Mouse (Mus musculus): ENCODE measurements around the gene Ankrd40. TPM values are rescaled to one million over a fixed set of nuclear protein-coding genes. Genes with fewer than 3 reads are reported as not detected.

Gene Ankrd40
- polyA plus RNA-seq, 1 experiment from 2014 or later = 102 TPM

- no peaks in the 10 kb centered on the region for H3K27me3 ChIP-seq
- CTCF ChIA-PET = interaction anchor here (0.9 to 1.3 kb wide), 3 partner anchors 13 to 20 kb away, joined by 3 to 4 read pairs (median 3); no protein-coding TSS in a partner anchor
- POLR2A ChIA-PET = interaction anchor here (0.6 kb wide), 1 partner anchor 15 kb away, joined by 3 read pairs; the partner anchor contains the start of gene Ankrd40
- no peak for TF ChIP-seq CTCF (IDR thresholded peaks at IDR 0.05)
- DNase-seq (ENCODE audit: low read depth, low spot score) (no peak), ATAC-seq (no peak)
- in situ Hi-C loops (cut with MboI; ENCODE audit: low pct_unique_long_range_greater_than_20kb) = no loop called here
Measured at GRCm38 (mm10) chr11:94312733-94313132, 15.1 kb upstream of the Ankrd40 start.

- no peak for TF ChIP-seq CTCF (IDR thresholded peaks at IDR 0.05)
- DNase-seq (ENCODE audit: low read depth, low spot score) (no peak), ATAC-seq (no peak)
- ChIA-PET POLR2A (interaction anchor here (0.6 kb wide), 1 partner anchor 1937 kb away, joined by 4 read pairs; no protein-coding TSS in a partner anchor), CTCF (interaction anchor here (1.3 kb wide), 1 partner anchor 15 kb away, joined by 4 read pairs; no protein-coding TSS in a partner anchor)
- no peaks in the 10 kb centered on the region for H3K27me3 ChIP-seq
- in situ Hi-C loops (cut with MboI; ENCODE audit: low pct_unique_long_range_greater_than_20kb) = no loop called here
Measured at GRCm38 (mm10) chr11:94314098-94314652, 13.6 kb upstream of the Ankrd40 start.

GRCm38 (mm10) chr11:94315308-94315707, 12.5 kb upstream of the Ankrd40 start:
- ATAC-seq (no peak), DNase-seq (ENCODE audit: low read depth, low spot score) (no peak)
- no peaks in the 10 kb centered on the region for H3K27me3 ChIP-seq
- ChIA-PET POLR2A (no interaction called here), CTCF (no interaction called here)
- in situ Hi-C loops (cut with MboI; ENCODE audit: low pct_unique_long_range_greater_than_20kb) = no loop called here
- no peak for TF ChIP-seq CTCF (IDR thresholded peaks at IDR 0.05)

GRCm38 (mm10) chr11:94316528-94316927, 11.3 kb upstream of the Ankrd40 start:
- no peaks in the 10 kb centered on the region for H3K27me3 ChIP-seq
- CTCF ChIA-PET = interaction anchor here (1.0 to 2.4 kb wide), 3 partner anchors 8 to 170 kb away, joined by 3 to 5 read pairs (median 3); partner anchors contain the start of gene Spata20
- no peak for DNase-seq (ENCODE audit: low read depth, low spot score)
- ATAC-seq = no peak
- in situ Hi-C loops (cut with MboI; ENCODE audit: low pct_unique_long_range_greater_than_20kb) = no loop called here
- TF ChIP-seq CTCF (IDR thresholded peaks at IDR 0.05) = no peak
- POLR2A ChIA-PET = no interaction called here

- ChIA-PET CTCF (interaction anchor here (1.5 to 2.4 kb wide), 3 partner anchors 9 to 24 kb away, joined by 3 to 5 read pairs (median 4); no protein-coding TSS in a partner anchor), POLR2A (interaction anchor here (0.6 kb wide), 1 partner anchor 103 kb away, joined by 3 read pairs; no protein-coding TSS in a partner anchor)
- no peaks in the 10 kb centered on the region for H3K27me3 ChIP-seq
- ATAC-seq = no peak
- no peak for TF ChIP-seq CTCF (IDR thresholded peaks at IDR 0.05)
- DNase-seq (ENCODE audit: low read depth, low spot score) = no peak
- in situ Hi-C loops (cut with MboI; ENCODE audit: low pct_unique_long_range_greater_than_20kb) = no loop called here
Measured at GRCm38 (mm10) chr11:94317014-94317413, 10.8 kb upstream of the Ankrd40 start.

GRCm38 (mm10) chr11:94317515-94317914, 10.3 kb upstream of the Ankrd40 start:
- ChIA-PET CTCF (interaction anchor here (1.5 to 2.4 kb wide), 3 partner anchors 9 to 25 kb away, joined by 3 to 5 read pairs (median 4); no protein-coding TSS in a partner anchor), POLR2A (interaction anchor here (0.9 kb wide), 1 partner anchor 15 kb away, joined by 3 read pairs; no protein-coding TSS in a partner anchor)
- ATAC-seq (no peak), DNase-seq (ENCODE audit: low read depth, low spot score) (no peak)
- H3K27me3 ChIP-seq = no peaks in the 10 kb centered on the region
- TF ChIP-seq CTCF (IDR thresholded peaks at IDR 0.05) = no peak
- in situ Hi-C loops (cut with MboI; ENCODE audit: low pct_unique_long_range_greater_than_20kb) = no loop called here

GRCm38 (mm10) chr11:94318056-94318455, 9.7 kb upstream of the Ankrd40 start:
- H3K27me3 ChIP-seq = no peaks in the 10 kb centered on the region
- in situ Hi-C loops (cut with MboI; ENCODE audit: low pct_unique_long_range_greater_than_20kb) = no loop called here
- ChIA-PET CTCF (interaction anchor here (1.5 to 2.4 kb wide), 3 partner anchors 10 to 25 kb away, joined by 3 to 5 read pairs (median 4); no protein-coding TSS in a partner anchor), POLR2A (interaction anchor here (0.9 kb wide), 1 partner anchor 16 kb away, joined by 3 read pairs; no protein-coding TSS in a partner anchor)
- DNase-seq (ENCODE audit: low read depth, low spot score) (no peak), ATAC-seq (no peak)
- no peak for TF ChIP-seq CTCF (IDR thresholded peaks at IDR 0.05)

GRCm38 (mm10) chr11:94320969-94321930, 6.6 kb upstream of the Ankrd40 start:
- CTCF ChIA-PET = interaction anchor here (1.1 kb wide), 1 partner anchor 9 kb away, joined by 3 read pairs; no protein-coding TSS in a partner anchor
- ATAC-seq = peak; percentile 50

GRCm38 (mm10) chr11:94321931-94322400, 5.8 kb upstream of the Ankrd40 start, which contains the start of gene Luc7l3:
TSS of gene Luc7l3 (minus strand) at chr11:94321988.
- DNase-seq (ENCODE audit: low read depth, low spot score) (peak; percentile 28), ATAC-seq (peak; percentile 97)
- in situ Hi-C loops (cut with MboI; ENCODE audit: low pct_unique_long_range_greater_than_20kb) = no loop called here
- no peaks in the 10 kb centered on the region for H3K27me3 ChIP-seq
- POLR2A ChIA-PET = interaction anchor here (0.6 to 1.0 kb wide), 3 partner anchors 36 to 945 kb away, joined by 3 read pairs; partner anchors contain the start of gene Epn3
- CTCF ChIA-PET = interaction anchor here (1.1 kb wide), 1 partner anchor 8 kb away, joined by 3 read pairs; no protein-coding TSS in a partner anchor
- TF ChIP-seq CTCF (IDR thresholded peaks at IDR 0.05) = no peak

More at GRCm38 (mm10) chr11:94320969-94321930, 6.6 kb upstream of the Ankrd40 start:
- no peaks in the 10 kb centered on the region for H3K27me3 ChIP-seq
- POLR2A ChIA-PET = interaction anchor here (0.7 to 1.1 kb wide), 3 partner anchors 18 to 178 kb away, joined by 3 read pairs; partner anchors contain the start of gene Epn3
- in situ Hi-C loops (cut with MboI; ENCODE audit: low pct_unique_long_range_greater_than_20kb) = no loop called here
- DNase-seq (ENCODE audit: low read depth, low spot score) = no peak
- no peak for TF ChIP-seq CTCF (IDR thresholded peaks at IDR 0.05)

GRCm38 (mm10) chr11:94322636-94323035, 5.2 kb upstream of the Ankrd40 start:
- TF ChIP-seq CTCF (IDR thresholded peaks at IDR 0.05) = no peak
- in situ Hi-C loops (cut with MboI; ENCODE audit: low pct_unique_long_range_greater_than_20kb) = no loop called here
- CTCF ChIA-PET = no interaction called here
- ATAC-seq = no peak
- DNase-seq (ENCODE audit: low read depth, low spot score) = no peak
- H3K27me3 ChIP-seq = no peaks in the 10 kb centered on the region
- POLR2A ChIA-PET = interaction anchor here (0.6 to 1.0 kb wide), 2 partner anchors 36 to 945 kb away, joined by 3 read pairs; no protein-coding TSS in a partner anchor

Data from Patski (cell line).